Mouse (Mus musculus) forebrain, postnatal 0 days (tissue): Measurements from ENCODE around the gene Sipa1l1. TPM values are rescaled to one million over a fixed set of nuclear protein-coding genes. Genes with fewer than 3 reads are reported as not detected.
A peak's percentile ranks its signal among the peaks of the same experiment; 100 is the strongest.

Source experiments
- ATAC-seq: fragments of 200-750 bp; cut with Nextera tagmentation; 2 replicates; pipeline ENCODE4 v1.8.0; 2017; ENCODE audit warnings: mild to moderate bottlenecking, moderate library complexity
- DNase-seq: peaks from one replicate; pipeline ENCODE4 v3.0.0-alpha.2; 2015
- H3K27ac ChIP-seq: fragments of 300-500 bp; sonication (generic); 2 replicates; pipeline ENCODE4 v1.5.1; 2014; ENCODE audit warnings: low read depth, mild to moderate bottlenecking, antibody characterized with exemption, low read length, moderate library complexity, mixed read lengths
- H3K27me3 ChIP-seq: fragments of 300-500 bp; sonication (generic); 2 replicates; pipeline ENCODE4 v1.6.1; 2014; ENCODE audit warnings: mild to moderate bottlenecking, low read length, mixed read lengths; ENCODE audit not compliant: insufficient read depth
- H3K36me3 ChIP-seq: fragments of 300-500 bp; sonication (generic); 2 replicates; pipeline ENCODE4 v1.6.1; 2014; ENCODE audit warnings: mild to moderate bottlenecking, moderate library complexity; ENCODE audit not compliant: insufficient read depth
- H3K4me1 ChIP-seq: fragments of 300-500 bp; sonication (generic); 2 replicates; pipeline ENCODE4 v1.6.1; 2014; ENCODE audit warnings: antibody characterized with exemption; ENCODE audit not compliant: insufficient read depth
- H3K4me2 ChIP-seq: fragments of 300-500 bp; sonication (generic); 2 replicates; pipeline ENCODE4 v1.6.1; 2014; ENCODE audit warnings: low read depth, mild to moderate bottlenecking, moderate library complexity
- H3K4me3 ChIP-seq: fragments of 300-500 bp; sonication (generic); 2 replicates; pipeline ENCODE4 v1.5.1; 2014; ENCODE audit warnings: low read depth, low read length, mixed read lengths
- H3K9ac ChIP-seq: fragments of 300-500 bp; sonication (generic); 2 replicates; pipeline ENCODE4 v1.6.1; 2014; ENCODE audit warnings: mild to moderate bottlenecking
- H3K9me3 ChIP-seq: fragments of 300-500 bp; sonication (generic); 2 replicates; pipeline ENCODE4 v1.6.1; 2016; ENCODE audit warnings: low read length
- CTCF ChIP-seq: sonication (generic); IDR thresholded peaks from 2 replicates; pipeline ENCODE4 v1.5.1; 2016; ENCODE audit warnings: antibody characterized with exemption, control low read depth, low read depth
- WGBS: fragments of 180-500 bp; shearing (Covaris S2); extraction: QIAGEN DNeasy Blood & Tissue Kit; methylation state at CpG from one replicate; pipeline ENCODE4 v1.1.7; 2014; 5-methylcytosine and 5-hydroxymethylcytosine counted together
- polyA plus RNA-seq: library from polyadenylated mRNA; unstranded; fragments of >200 nt; fragmentation: Nextera tagmentation; extraction: Ambion mirVana; gene quantifications from 2 replicates; pipeline ENCODE4 v1.2.1, GENCODE M21; 2015
- total RNA-seq: library from RNA; depleted of rRNA; stranded (reverse); fragments of >200 nt; gene quantifications from 2 replicates; pipeline ENCODE4 v1.2.3, GENCODE M21; 2014

The Sipa1l1 gene
- total and polyA plus RNA-seq, 2 experiments from 2014 or later: 13.4 to 43.1 TPM

DNA sequence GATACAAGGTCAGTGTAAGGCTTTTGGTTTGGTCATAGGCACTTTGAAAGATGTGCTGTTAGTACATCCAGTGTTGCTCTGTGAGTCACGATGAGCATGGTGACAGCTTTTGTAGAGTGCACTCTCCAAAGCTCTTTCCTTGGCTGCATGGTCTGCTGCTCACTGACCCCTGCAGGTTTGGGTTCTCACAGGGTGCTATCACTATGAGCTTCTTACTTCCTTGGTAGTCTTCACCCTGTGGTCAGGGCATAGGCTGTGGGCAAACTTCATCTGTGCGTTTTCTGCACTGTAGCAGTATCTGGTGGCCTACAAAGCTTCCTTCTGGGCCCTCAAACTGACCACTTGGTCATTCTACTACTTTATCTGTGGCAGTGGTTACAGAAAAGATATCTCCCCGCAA, 144.0 kb downstream of the Sipa1l1 start:
- DNase-seq (no peak), ATAC-seq (no peak)
- Histone ChIP-seq H3K36me3 (no peaks in the 10 kb centered on the region), H3K4me3 (no peak overlapping the region), H3K27ac (no peak overlapping the region), H3K9me3 (no peaks in the 10 kb centered on the region), H3K27me3 (no peaks in the 10 kb centered on the region), H3K4me2 (no peak overlapping the region), H3K4me1 (0 out of 2 replicates have a peak, but pooled peaks cover 4% of the 10 kb centered on the region), H3K9ac (no peak overlapping the region)
- no peak for TF ChIP-seq CTCF
- 91% methylated on average over 3 of the region's 3 CpGs for WGBS

DNA sequence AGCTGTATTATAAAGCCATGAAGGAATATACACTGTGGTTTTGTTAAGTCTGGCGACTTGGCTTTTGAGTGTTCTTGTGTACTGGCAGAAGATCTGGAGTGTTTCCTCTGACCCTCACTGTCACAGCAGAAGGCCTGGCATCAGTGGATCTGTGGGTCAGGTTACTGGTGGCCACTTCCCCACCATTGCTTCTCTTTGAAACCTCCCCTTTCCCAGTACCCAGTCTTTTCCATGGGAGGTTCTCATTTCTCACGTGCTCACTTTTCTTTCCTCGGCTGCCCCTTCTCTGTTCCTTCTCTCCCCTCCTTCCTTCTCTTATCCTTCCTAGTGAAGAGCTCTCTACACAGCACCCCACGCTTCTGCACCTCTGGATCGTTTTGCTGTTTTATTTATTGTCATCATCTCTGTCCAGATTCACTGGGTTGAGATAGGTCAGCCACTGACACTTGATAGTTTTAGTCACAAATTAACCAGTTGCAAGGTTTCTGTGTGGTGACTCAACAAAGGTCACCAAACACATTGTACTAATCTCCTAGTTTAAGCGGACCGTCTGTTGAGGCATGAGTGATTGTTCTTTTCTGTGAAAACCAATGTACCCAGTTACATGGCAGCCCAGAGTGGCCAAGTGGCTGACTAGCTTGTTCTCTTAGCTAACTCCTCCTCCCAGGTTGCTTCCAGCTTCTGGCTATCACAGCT, 150.5 kb downstream of the Sipa1l1 start:
- H3K36me3 ChIP-seq: no peaks in the 10 kb centered on the region
- DNase-seq: no peak
- no peaks in the 10 kb centered on the region for H3K27me3 ChIP-seq
- H3K9ac ChIP-seq: no peak overlapping the region
- WGBS: 81% methylated on average over 7 of the region's 7 CpGs
- no peak for TF ChIP-seq CTCF
- no peak for ATAC-seq
- H3K9me3 ChIP-seq: no peaks in the 10 kb centered on the region
- H3K4me1 ChIP-seq: no peaks in the 10 kb centered on the region
- no peak overlapping the region for H3K27ac ChIP-seq
- no peak overlapping the region for H3K4me2 ChIP-seq
- H3K4me3 ChIP-seq: no peak overlapping the region

DNA sequence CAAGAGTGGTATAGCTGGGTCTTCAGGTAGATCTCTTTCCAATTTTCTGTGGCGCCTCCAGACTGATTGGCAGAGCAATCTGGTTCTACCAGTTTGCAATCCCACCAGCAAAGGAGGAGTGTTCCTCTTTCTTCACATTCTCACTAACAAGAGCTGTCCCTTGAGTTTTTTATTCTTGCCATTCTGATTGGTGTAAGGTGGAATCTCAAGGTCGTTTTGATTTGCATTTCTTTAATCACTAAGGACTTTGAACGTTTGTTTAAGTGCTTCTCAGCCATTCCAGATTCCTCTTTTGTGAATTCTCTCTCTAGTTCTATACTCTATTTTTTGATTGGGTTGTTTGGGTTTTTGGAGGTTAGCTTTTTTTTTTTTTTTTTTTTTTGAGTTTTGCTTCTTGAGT, 151.1 kb downstream of the Sipa1l1 start:
- ATAC-seq: no peak
- no peak for DNase-seq
- WGBS: 53% methylated on average over 3 of the region's 3 CpGs

DNA sequence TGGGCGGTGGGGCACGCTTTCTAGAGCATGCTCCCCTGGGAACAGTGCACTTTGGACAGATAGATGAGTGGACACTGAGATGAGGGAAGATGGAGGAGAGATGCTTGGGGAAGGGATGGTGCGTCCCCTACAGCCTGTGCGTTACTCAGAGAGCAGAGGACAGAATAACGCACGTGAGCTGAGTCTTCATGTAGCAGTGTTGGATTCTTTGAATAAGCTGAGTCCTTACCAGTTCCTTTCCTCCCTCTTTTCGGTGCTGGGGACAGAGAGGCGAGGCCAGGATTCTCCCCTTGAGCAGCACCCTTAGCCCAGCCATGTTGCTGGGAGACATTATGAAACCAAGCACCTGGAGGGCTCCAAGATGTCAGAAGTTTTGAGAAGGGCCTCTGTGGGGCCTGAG, 152.3 kb downstream of the Sipa1l1 start:
- 76% methylated on average over 8 of the region's 8 CpGs for WGBS
- no peak for TF ChIP-seq CTCF
- no peaks in the 10 kb centered on the region for H3K27me3 ChIP-seq
- DNase-seq (no peak), ATAC-seq (no peak)
- H3K27ac ChIP-seq: no peak overlapping the region
- H3K9ac ChIP-seq: no peak overlapping the region
- no peaks in the 10 kb centered on the region for H3K4me1 ChIP-seq
- no peak overlapping the region for H3K4me2 ChIP-seq
- H3K36me3 ChIP-seq: no peaks in the 10 kb centered on the region
- H3K4me3 ChIP-seq: no peak overlapping the region
- no peaks in the 10 kb centered on the region for H3K9me3 ChIP-seq

More for the DNA sequence above, 151.1 kb downstream of the Sipa1l1 start:
- no peak overlapping the region for H3K9ac ChIP-seq
- no peaks in the 10 kb centered on the region for H3K27me3 ChIP-seq
- H3K27ac ChIP-seq: no peak overlapping the region
- no peaks in the 10 kb centered on the region for H3K9me3 ChIP-seq
- H3K4me1 ChIP-seq: no peaks in the 10 kb centered on the region
- H3K36me3 ChIP-seq: no peaks in the 10 kb centered on the region
- no peak overlapping the region for H3K4me2 ChIP-seq
- no peak for TF ChIP-seq CTCF
- no peak overlapping the region for H3K4me3 ChIP-seq

DNA sequence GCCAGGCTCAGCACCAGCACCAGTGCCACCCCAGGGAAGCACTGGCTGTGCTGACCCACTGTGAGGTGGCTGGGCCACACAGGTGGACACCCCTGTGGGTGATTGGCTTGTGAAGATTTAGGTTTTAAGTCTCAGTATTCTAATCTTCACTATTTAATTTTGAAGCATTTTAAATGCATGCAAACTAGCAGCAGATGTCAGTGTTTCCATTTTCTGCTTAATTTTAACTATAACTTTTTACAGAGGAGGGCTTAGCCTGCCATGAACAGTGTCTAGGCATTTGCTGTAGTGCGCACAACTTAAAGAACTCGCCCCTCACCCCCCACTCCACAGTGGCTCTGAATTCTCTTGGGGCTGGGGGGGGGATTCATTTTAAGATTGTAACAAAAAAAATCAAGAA, 152.7 kb downstream of the Sipa1l1 start:
- Histone ChIP-seq H3K9ac (no peak overlapping the region), H3K4me1 (no peaks in the 10 kb centered on the region), H3K9me3 (no peaks in the 10 kb centered on the region), H3K27ac (no peak overlapping the region), H3K4me2 (no peak overlapping the region), H3K27me3 (no peaks in the 10 kb centered on the region), H3K36me3 (no peaks in the 10 kb centered on the region), H3K4me3 (no peak overlapping the region)
- DNase-seq (peak; percentile 31), ATAC-seq (0 out of 2 replicates have a peak, but pooled peaks have one; percentile 42)
- peak; percentile 55 for TF ChIP-seq CTCF
- 87% methylated on average over 2 of the region's 2 CpGs for WGBS

DNA sequence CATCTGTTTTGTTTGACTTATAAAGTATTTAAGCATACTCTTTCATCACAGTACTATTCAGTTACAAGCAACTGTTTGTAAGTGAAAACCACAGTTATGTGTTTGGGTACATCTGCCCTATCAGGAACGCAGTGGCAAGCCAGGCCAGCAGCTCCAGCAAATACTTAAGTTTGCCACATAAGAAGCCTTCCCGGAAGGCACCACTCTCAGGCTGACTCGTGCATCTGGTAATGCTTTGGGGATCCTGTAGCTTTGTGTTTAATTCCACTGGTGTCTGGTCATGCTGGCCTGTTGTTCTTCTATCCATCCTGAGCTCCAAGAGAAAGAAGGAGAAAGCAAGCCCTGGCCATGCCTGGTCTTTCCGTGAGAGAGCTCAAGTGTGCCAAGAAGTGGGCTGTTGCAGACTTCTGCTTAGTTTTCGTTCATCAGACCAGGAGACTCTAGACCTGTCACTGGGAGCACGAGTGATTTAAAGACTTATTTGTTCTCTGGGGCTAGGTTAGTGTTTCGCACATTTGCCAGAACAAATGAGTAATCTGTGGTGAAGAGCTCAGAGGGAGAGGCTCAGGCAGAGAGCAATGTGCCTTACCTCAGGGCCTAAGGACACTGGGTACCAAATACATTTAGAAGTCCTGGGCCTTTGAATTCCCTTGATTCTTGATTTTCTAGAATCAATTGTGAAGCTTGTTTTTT, 153.8 kb downstream of the Sipa1l1 start:
- no peaks in the 10 kb centered on the region for H3K36me3 ChIP-seq
- H3K27me3 ChIP-seq: no peaks in the 10 kb centered on the region
- 76% methylated on average over 7 of the region's 7 CpGs for WGBS
- H3K4me2 ChIP-seq: no peak overlapping the region
- no peaks in the 10 kb centered on the region for H3K4me1 ChIP-seq
- ATAC-seq (no peak), DNase-seq (no peak)
- TF ChIP-seq CTCF: no peak
- H3K4me3 ChIP-seq: no peak overlapping the region
- H3K9ac ChIP-seq: no peak overlapping the region
- no peaks in the 10 kb centered on the region for H3K9me3 ChIP-seq
- H3K27ac ChIP-seq: no peak overlapping the region

DNA sequence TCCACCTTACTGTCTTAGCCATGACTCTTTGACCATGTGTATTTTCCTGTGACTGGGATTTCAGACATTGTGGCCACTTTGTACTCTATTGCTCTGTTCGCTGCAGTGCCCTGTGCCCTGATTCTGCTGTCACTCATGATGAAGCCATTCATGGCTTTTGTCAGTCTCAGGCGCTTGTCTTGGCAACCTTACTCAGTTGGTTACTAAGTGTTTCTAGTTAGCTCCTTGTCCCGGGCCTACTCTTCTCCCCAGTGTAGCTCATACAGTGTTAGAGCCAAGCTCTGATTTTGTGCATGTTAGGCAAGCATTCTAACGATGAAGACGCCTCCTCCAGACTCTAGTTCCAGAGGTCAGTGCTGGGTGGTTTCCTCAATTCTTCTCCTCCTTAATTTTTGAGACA, 155.5 kb downstream of the Sipa1l1 start:
- ATAC-seq (no peak), DNase-seq (no peak)
- H3K9me3 ChIP-seq: no peaks in the 10 kb centered on the region
- no peaks in the 10 kb centered on the region for H3K27me3 ChIP-seq
- 57% methylated on average over 5 of the region's 5 CpGs for WGBS
- H3K27ac ChIP-seq: no peak overlapping the region
- TF ChIP-seq CTCF: no peak
- H3K9ac ChIP-seq: no peak overlapping the region
- H3K36me3 ChIP-seq: no peaks in the 10 kb centered on the region
- H3K4me2 ChIP-seq: no peak overlapping the region
- no peaks in the 10 kb centered on the region for H3K4me1 ChIP-seq
- H3K4me3 ChIP-seq: no peak overlapping the region
